Mouse (Mus musculus) CH12.LX (cell line): ENCODE results near the gene H2-Eb2. TPM values are rescaled to one million over a fixed set of nuclear protein-coding genes. Genes with fewer than 3 reads are reported as not detected.

Experiments used
- DNase-seq: peaks from one replicate; pipeline ENCODE4 v3.0.0-alpha.2; 2013; ENCODE audit errors: extremely low read depth
- H3K27ac ChIP-seq: 2 replicates; pipeline ENCODE4 v1.5.1; 2012; ENCODE audit warnings: low read depth, mild to moderate bottlenecking, control low read depth, moderate library complexity; ENCODE audit not compliant: insufficient read depth
- H3K27me3 ChIP-seq: replicated peaks from 2 replicates; pipeline ENCODE3; 2012; ENCODE audit warnings: inconsistent platforms
- H3K36me3 ChIP-seq, 2 experiments: replicated peaks in 1 of 2; 2 replicates each; pipeline versions ENCODE3 to v1.6.1; 2012; ENCODE audit warnings: inconsistent platforms in 1 of 2, low read length in 1 of 2, mild to moderate bottlenecking in 1 of 2, mixed read lengths in 1 of 2, moderate library complexity in 1 of 2; ENCODE audit not compliant: control insufficient read depth in 1 of 2, insufficient read depth in 1 of 2
- H3K4me1 ChIP-seq, 2 experiments: 2 replicates each; pipeline ENCODE4 v1.6.1; 2012; ENCODE audit warnings: inconsistent platforms in 1 of 2, moderate library complexity in 1 of 2; ENCODE audit not compliant: insufficient read depth in 2 of 2, control insufficient read depth in 1 of 2
- H3K4me2 ChIP-seq: 2 replicates; pipeline ENCODE4 v1.6.1; 2012; ENCODE audit warnings: low read depth, mild to moderate bottlenecking, control low read depth; ENCODE audit not compliant: poor library complexity, insufficient read depth, severe bottlenecking
- H3K4me3 ChIP-seq, 3 experiments: fragments of 150-350 bp in 1 of 3; sonication (generic) in 1 of 3; replicated peaks in 1 of 3; 2 replicates each; pipeline versions ENCODE3 to v1.5.1; 2011 to 2012; ENCODE audit warnings: low read depth in 2 of 3, low read length in 2 of 3, mild to moderate bottlenecking in 2 of 3, moderate library complexity in 2 of 3, control low read depth in 1 of 3, improper control_type of control experiment in 1 of 3, inconsistent platforms in 1 of 3, mixed read lengths in 1 of 3; ENCODE audit not compliant: poor library complexity in 1 of 3
- H3K79me2 ChIP-seq: replicated peaks from 2 replicates; pipeline ENCODE4 v1.6.1; 2012; ENCODE audit warnings: mild to moderate bottlenecking, moderate library complexity; ENCODE audit not compliant: control insufficient read depth, poor library complexity, insufficient read depth, severe bottlenecking; ENCODE audit errors: extremely low read depth
- H3K9ac ChIP-seq: 2 replicates; pipeline ENCODE4 v1.6.1; 2012; ENCODE audit warnings: low read depth, mild to moderate bottlenecking, control low read depth, moderate library complexity; ENCODE audit not compliant: insufficient read depth
- H3K9me3 ChIP-seq: replicated peaks from 2 replicates; pipeline ENCODE3; 2012; ENCODE audit warnings: low read length, inconsistent platforms, mixed read lengths
- CTCF ChIP-seq, 2 experiments: IDR thresholded peaks in 1 of 2; conservative IDR thresholded peaks in 1 of 2; 2 replicates each; pipeline ENCODE4 v1.5.1; 2011 to 2012; ENCODE audit warnings: low read depth in 2 of 2, low read length in 2 of 2, improper control_type of control experiment in 1 of 2, inconsistent platforms in 1 of 2, mild to moderate bottlenecking in 1 of 2, moderate library complexity in 1 of 2
- E2F4 ChIP-seq: IDR thresholded peaks from 2 replicates; pipeline ENCODE4 v1.6.1; 2011; ENCODE audit warnings: low read depth, low read length, improper control_type of control experiment; ENCODE audit not compliant: insufficient replicate concordance
- ELF1 ChIP-seq: IDR thresholded peaks from 2 replicates; pipeline ENCODE4 v1.6.1; 2014; ENCODE audit warnings: low read depth, mild to moderate bottlenecking, inconsistent platforms, low read length, improper control_type of control experiment
- EP300 ChIP-seq: IDR thresholded peaks from 2 replicates; pipeline ENCODE4 v1.6.1; 2011; ENCODE audit warnings: low read length, improper control_type of control experiment
- GABPA ChIP-seq: IDR thresholded peaks from 2 replicates; pipeline ENCODE4 v1.6.1; 2012; ENCODE audit warnings: low read depth, low read length, improper control_type of control experiment, inconsistent platforms; ENCODE audit not compliant: insufficient replicate concordance
- IRF4 ChIP-seq: IDR thresholded peaks from 2 replicates; pipeline ENCODE4 v1.6.1; 2014; ENCODE audit warnings: low read depth, mild to moderate bottlenecking, inconsistent platforms, low read length, improper control_type of control experiment
- MAX ChIP-seq: IDR thresholded peaks from 2 replicates; pipeline ENCODE4 v1.6.1; 2011; ENCODE audit warnings: low read length, improper control_type of control experiment
- MAZ ChIP-seq: IDR thresholded peaks from 2 replicates; pipeline ENCODE4 v1.6.1; 2012; ENCODE audit warnings: low read depth, mild to moderate bottlenecking, inconsistent platforms, low read length, improper control_type of control experiment, moderate library complexity
- MXI1 ChIP-seq: IDR thresholded peaks from 2 replicates; pipeline ENCODE4 v1.6.1; 2011; ENCODE audit warnings: mild to moderate bottlenecking, low read depth, low read length, improper control_type of control experiment
- MYC ChIP-seq: IDR thresholded peaks from 2 replicates; pipeline ENCODE4 v1.6.1; 2011; ENCODE audit warnings: low read depth, mild to moderate bottlenecking, improper control_type of control experiment, low read length
- PAX5 ChIP-seq: IDR thresholded peaks from 2 replicates; pipeline ENCODE4 v1.6.1; 2012; ENCODE audit warnings: low read length, inconsistent platforms, mixed read lengths
- POLR2A ChIP-seq: IDR thresholded peaks from 2 replicates; pipeline ENCODE4 v1.6.1; 2011; ENCODE audit warnings: low read depth, mild to moderate bottlenecking, improper control_type of control experiment, low read length
- RAD21 ChIP-seq: IDR thresholded peaks from 2 replicates; pipeline ENCODE4 v1.6.1; 2011; ENCODE audit warnings: low read depth, mild to moderate bottlenecking, low read length, improper control_type of control experiment, moderate library complexity
- SIN3A ChIP-seq: IDR thresholded peaks from 2 replicates; pipeline ENCODE4 v1.6.1; 2012; ENCODE audit warnings: low read length, improper control_type of control experiment, inconsistent platforms
- SMC3 ChIP-seq: IDR thresholded peaks from 2 replicates; pipeline ENCODE4 v1.6.1; 2011; ENCODE audit warnings: low read depth, low read length, improper control_type of control experiment
- TCF12 ChIP-seq: IDR thresholded peaks from 2 replicates; pipeline ENCODE4 v1.6.1; 2014; ENCODE audit warnings: low read depth, mild to moderate bottlenecking, inconsistent platforms, low read length, improper control_type of control experiment
- ZC3H11A ChIP-seq: IDR thresholded peaks from 2 replicates; pipeline ENCODE4 v1.6.1; 2012; ENCODE audit warnings: low read depth, mild to moderate bottlenecking, inconsistent platforms, low read length, improper control_type of control experiment
- ZKSCAN1 ChIP-seq: IDR thresholded peaks from 2 replicates; pipeline ENCODE4 v1.6.1; 2012; ENCODE audit warnings: low read depth, inconsistent platforms, low read length, improper control_type of control experiment, borderline replicate concordance
- dilution Hi-C: fragments of 300-500 bp; cut with MboI; formaldehyde crosslinking; loops from 2 replicates; pipeline ENCODE4 v1.14.3; 2020; ENCODE audit warnings: low sequenced_read_pairs; ENCODE audit not compliant: extremely low pct_unique_long_range_greater_than_20kb, extremely low pct_ligation_motif_present
- in situ Hi-C: fragments of 300-500 bp; cut with MboI; formaldehyde crosslinking; loops from 3 replicates; pipeline ENCODE4 v1.14.3; 2019; ENCODE audit warnings: low sequenced_read_pairs, low pct_ligation_motif_present, low pct_unique_long_range_greater_than_20kb, mixed read lengths
- polyA plus RNA-seq: library from polyadenylated mRNA; unstranded; fragments of >175 nt; gene quantifications from 2 replicates; pipeline ENCODE4 v1.2.1, GENCODE M21; 2012; ENCODE audit warnings: low read depth; ENCODE audit not compliant: insufficient read length
- total RNA-seq, 2 experiments: library from RNA; depleted of rRNA; stranded (reverse); fragments of 300-350 nt in 1 of 2; fragments of >200 nt in 1 of 2; gene quantifications; 2 replicates each; pipeline ENCODE4 v1.2.3; 2012 to 2014

Gene H2-Eb2
- total and polyA plus RNA-seq, 3 experiments, result 5.8 to 11.4 (median 10.9) TPM

DNA sequence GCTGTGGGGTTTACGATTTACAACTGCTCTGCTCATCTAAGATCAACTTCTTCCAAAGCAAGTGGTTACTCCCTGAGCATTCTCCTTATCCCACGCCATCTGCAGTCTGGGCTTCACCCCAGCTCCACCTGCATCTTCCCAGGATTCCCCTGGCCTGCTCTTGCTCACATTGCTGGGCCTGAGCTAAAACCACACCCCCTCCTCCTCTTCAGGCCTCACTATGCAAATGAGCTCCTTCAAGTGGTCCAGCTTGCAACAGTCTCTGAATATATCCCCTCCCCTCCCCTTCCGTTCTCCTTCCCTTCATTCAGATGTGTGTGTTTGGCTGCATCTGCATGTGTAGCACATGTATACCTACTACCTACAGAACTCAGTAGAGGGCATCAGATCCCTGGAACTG lies 26.1 kb upstream of the H2-Eb2 start:
- no peak for TF ChIP-seq GABPA
- TF ChIP-seq CTCF (conservative IDR thresholded peaks at IDR 0.05 in 1 of 2, IDR thresholded peaks at IDR 0.05 in 1 of 2; ENCODE audit: low read depth in 2 of 2, low read length in 2 of 2), result peak in 1 of 2 experiments; percentile 24; a peak in 2 of 4 replicates
- dilution Hi-C loops, result no loop called here

GRCm38 (mm10) chr17:34300071-34300470 lies 25.4 kb upstream of the H2-Eb2 start:
- Histone ChIP-seq H3K4me2 (peak overlapping the region; percentile 22; the same call in 1 of the 2 replicates), H3K4me3 (no peak overlapping the region), H3K27me3 (no peaks in the 10 kb centered on the region), H3K9me3 (peaks cover 3% of the 10 kb centered on the region), H3K36me3 (peaks cover 0 to 5% of the 10 kb centered on the region in 2 experiments), H3K4me1 (peaks cover 15 to 44% of the 10 kb centered on the region in 2 experiments), H3K79me2 (peaks cover 8% of the 10 kb centered on the region; the same call in 1 of the 2 replicates), H3K9ac (no peak overlapping the region), H3K27ac (peak overlapping the region; percentile 49; the same call in 1 of the 2 replicates)
- no peak for TF ChIP-seq SIN3A
- no peak for TF ChIP-seq MAZ
- TF ChIP-seq RAD21, result no peak
- no peak for TF ChIP-seq GABPA
- no peak for TF ChIP-seq MXI1
- TF ChIP-seq IRF4, result no peak
- TF ChIP-seq TCF12, result no peak
- TF ChIP-seq SMC3, result no peak
- no peak for TF ChIP-seq MAX
- TF ChIP-seq MYC, result no peak
- TF ChIP-seq POLR2A, result no peak
- TF ChIP-seq ZC3H11A, result no peak
- no peak for TF ChIP-seq CTCF (conservative IDR thresholded peaks at IDR 0.05 in 1 of 2, IDR thresholded peaks at IDR 0.05 in 1 of 2; ENCODE audit: low read depth in 2 of 2, low read length in 2 of 2)
- no peak for TF ChIP-seq E2F4
- TF ChIP-seq EP300, result no peak
- TF ChIP-seq ZKSCAN1, result no peak
- no peak for TF ChIP-seq ELF1
- no peak for TF ChIP-seq PAX5
- in situ Hi-C loops (no loop called here), dilution Hi-C loops (no loop called here)
- no peak for DNase-seq

More for the DNA sequence above, 26.1 kb upstream of the H2-Eb2 start:
- Histone ChIP-seq H3K4me1 (peaks cover 16 to 44% of the 10 kb centered on the region in 2 experiments), H3K79me2 (peaks cover 12% of the 10 kb centered on the region), H3K9me3 (peaks cover 3% of the 10 kb centered on the region), H3K27ac (no peak overlapping the region), H3K4me3 (no peak overlapping the region), H3K4me2 (no peak overlapping the region), H3K27me3 (no peaks in the 10 kb centered on the region), H3K9ac (no peak overlapping the region), H3K36me3 (peaks cover 0 to 5% of the 10 kb centered on the region in 2 experiments)
- no peak for DNase-seq
- in situ Hi-C loops, result no loop called here
